ENCODE assay signal across 14 mouse cellular contexts in the genomic region with DNA sequence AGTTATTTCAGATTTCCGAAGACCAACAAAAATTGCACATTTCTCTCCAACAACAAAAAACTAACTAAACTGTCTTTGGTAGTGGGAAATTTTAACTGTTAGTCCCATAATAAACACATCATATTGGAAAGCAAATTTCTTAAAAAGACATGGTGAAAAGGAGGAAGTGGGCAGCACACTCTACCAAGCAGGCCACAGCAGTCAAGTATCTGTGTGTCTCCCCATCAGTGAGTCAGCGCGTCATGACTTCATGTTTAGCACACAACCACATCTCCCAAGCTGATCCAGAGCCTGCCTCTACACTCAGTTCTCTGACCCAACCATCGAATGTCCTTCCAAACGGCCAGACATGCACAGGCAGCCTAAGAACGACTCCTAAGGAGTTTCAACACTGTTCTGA. TPM values are rescaled to one million over a fixed set of nuclear protein-coding genes. Genes with fewer than 3 reads are reported as not detected.
DNase-seq lines count a peak whose midpoint lies in the region; ATAC-seq lines count a peak whose summit lies in the region.
"Had no signal": no experiment of that assay in that cellular context is flagged by ENCODE, and none has a peak within 500 bp of the region (broad histone marks: within the 10 kb centered on the region; RNA-seq: fewer than 3 reads in every experiment).

No protein-coding gene starts in this region.

- intact Hi-C loops in heart, postnatal 36 days (cut with DNase I): no loop called here
- intact Hi-C loops in left cerebral cortex, postnatal 4 days (cut with DNase I): no loop called here

- H3K36me3 ChIP-seq in heart, embryonic 10.5 days: no peaks in the 10 kb centered on the region

- peak; percentile 19 for DNase-seq in heart, embryonic 10.5 days (ENCODE audit: low spot score)
- no peak for DNase-seq in heart, postnatal 36 days
- peak; percentile 5 for DNase-seq in T-cell, adult 2 months (ENCODE audit: low spot score)
- DNase-seq in neural tube, embryonic 10.5 days (ENCODE audit: extremely low spot score, low spot score): no peak
- no peak for DNase-seq in kidney, postnatal 36 days
- DNase-seq in left cerebral cortex, postnatal 4 days: no peak
- no peak for DNase-seq in cerebellum, adult 9-10 months
- DNase-seq: adrenal gland, postnatal 36 days; cerebellum, adult 18-20 months; gastrocnemius, postnatal 36 days had no signal

- H3K27me3 ChIP-seq in heart, embryonic 10.5 days (ENCODE audit: insufficient read depth, poor library complexity, severe bottlenecking): no peaks in the 10 kb centered on the region
- H3K27me3 ChIP-seq: forebrain, embryonic 13.5 days had no signal

- 73% methylated on average over 6 of the region's 6 CpGs for WGBS in heart, embryonic 10.5 days

- no peak overlapping the region for H3K27ac ChIP-seq in heart, embryonic 10.5 days
- H3K27ac ChIP-seq: forebrain, embryonic 13.5 days; hindbrain, embryonic 14.5 days; left cerebral cortex, adult 2 months had no signal

- peaks cover 50% of the 10 kb centered on the region for H3K4me1 ChIP-seq in heart, embryonic 10.5 days

- peak; percentile 44 for ATAC-seq in monocyte, adult 5-6 weeks (replicated peaks; ENCODE audit: insufficient number of reproducible peaks, low FRiP score, low TSS enrichment, poor library complexity, severe bottlenecking)

- H3K9me3 ChIP-seq in heart, embryonic 10.5 days: no peaks in the 10 kb centered on the region
- H3K9me3 ChIP-seq: forebrain, embryonic 13.5 days had no signal

- H3K4me3 ChIP-seq in heart, embryonic 10.5 days: no peak overlapping the region
- H3K4me3 ChIP-seq: forebrain, embryonic 13.5 days; left cerebral cortex, adult 2 months had no signal

RNA-seq across cellular contexts. Expression of a gene that starts 17.5 kb away (rescaled TPM):
- 11.6 and 13.5 TPM in 2 replicates for polyA plus RNA-seq in heart, embryonic 10.5 days (2016; fragmentation: Nextera tagmentation; extraction: Ambion mirVana)
- 10 to 100 TPM; 15.8 to 18.3 TPM for total RNA-seq in heart, postnatal 36 days (2021)
- 4.6 to 6.6 TPM (median 4.8 TPM) in 3 replicates for total RNA-seq in monocyte, adult 5-6 weeks (2017)
- total RNA-seq in left cerebral cortex, postnatal 4 days (2021): 1 to 10 TPM; 8.0 to 8.3 TPM

Comparison
In these comparisons a context has a peak if more than half of its experiments do, and no peak if none do; other contexts are left out.
1. DNase-seq: peak in heart, embryonic 10.5 days (single experiment) and T-cell, adult 2 months (single experiment); none in heart, postnatal 36 days (0 of 2), neural tube, embryonic 10.5 days (single experiment), kidney, postnatal 36 days (0 of 2), left cerebral cortex, postnatal 4 days (single experiment) and cerebellum, adult 9-10 months (single experiment).